Mouse (Mus musculus) midbrain, embryonic 12.5 days (tissue): ENCODE measurements around the gene Mid1. TPM values are rescaled to one million over a fixed set of nuclear protein-coding genes. Genes with fewer than 3 reads are reported as not detected.
"Not testable (repeated sequence)": the region's sequence is repeated elsewhere in the genome, so short reads cannot be mapped to it uniquely, and the experiment has no call there.

Experiments
- ATAC-seq: fragments of 200-750 bp; cut with Nextera tagmentation; 2 replicates; pipeline ENCODE4 v1.8.0; 2017; ENCODE audit warnings: low read depth, moderate TSS enrichment, moderate library complexity; ENCODE audit not compliant: low FRiP score
- H3K27ac ChIP-seq: fragments of 300-500 bp; sonication (generic); replicated peaks from 2 replicates; pipeline ENCODE4 v1.5.1; 2016; ENCODE audit warnings: mild to moderate bottlenecking
- H3K27me3 ChIP-seq: fragments of 300-500 bp; sonication (generic); 2 replicates; pipeline ENCODE4 v1.6.1; 2016; ENCODE audit warnings: mild to moderate bottlenecking
- H3K36me3 ChIP-seq: fragments of 300-500 bp; sonication (generic); 2 replicates; pipeline ENCODE4 v1.6.1; 2016
- H3K4me1 ChIP-seq: fragments of 300-500 bp; sonication (generic); 2 replicates; pipeline ENCODE4 v1.6.1; 2016
- H3K4me2 ChIP-seq: fragments of 300-500 bp; sonication (generic); replicated peaks from 2 replicates; pipeline ENCODE4 v1.6.1; 2016; ENCODE audit warnings: mild to moderate bottlenecking, moderate library complexity
- H3K4me3 ChIP-seq: fragments of 300-500 bp; sonication (generic); 2 replicates; pipeline ENCODE4 v1.5.1; 2016; ENCODE audit warnings: mild to moderate bottlenecking
- H3K9ac ChIP-seq: fragments of 300-500 bp; sonication (generic); replicated peaks from 2 replicates; pipeline ENCODE4 v1.6.1; 2016; ENCODE audit warnings: mild to moderate bottlenecking, moderate library complexity
- H3K9me3 ChIP-seq: fragments of 300-500 bp; sonication (generic); 2 replicates; pipeline ENCODE4 v1.6.1; 2016; ENCODE audit warnings: mild to moderate bottlenecking
- WGBS: fragments of 180-500 bp; shearing (Covaris S2); methylation state at CpG from one replicate; pipeline ENCODE4 v1.1.7; 2016; 5-methylcytosine and 5-hydroxymethylcytosine counted together
- polyA plus RNA-seq: library from polyadenylated mRNA; unstranded; fragments of >200 nt; fragmentation: Nextera tagmentation; extraction: Ambion mirVana; gene quantifications from 2 replicates; pipeline ENCODE4 v1.2.1, GENCODE M21; 2016

Mid1 gene
- polyA plus RNA-seq, 1 experiment from 2014 or later = 20.2 TPM

GRCm38 (mm10) chrX:169933228-169933627, 248.2 kb downstream of the Mid1 start:
- Histone ChIP-seq H3K4me3 (no peak overlapping the region), H3K9ac (no peak overlapping the region), H3K4me1 (peaks cover 23% of the 10 kb centered on the region), H3K27ac (no peak overlapping the region), H3K9me3 (no peaks in the 10 kb centered on the region), H3K36me3 (no peaks in the 10 kb centered on the region), H3K27me3 (peaks cover 10% of the 10 kb centered on the region), H3K4me2 (no peak overlapping the region)
- 81% methylated on average over 3 of the region's 3 CpGs for WGBS
- no peak for ATAC-seq

GRCm38 (mm10) chrX:169937119-169937719, 252.2 kb downstream of the Mid1 start:
- Histone ChIP-seq H3K9me3 (no peaks in the 10 kb centered on the region), H3K27me3 (peaks cover 3% of the 10 kb centered on the region; the same call in 1 of the 2 replicates), H3K4me1 (peaks cover 16% of the 10 kb centered on the region), H3K36me3 (no peaks in the 10 kb centered on the region), H3K9ac (no peak overlapping the region), H3K4me2 (no peak overlapping the region), H3K4me3 (no peak overlapping the region), H3K27ac (0 out of 2 replicates have a peak overlapping the region, but pooled peaks have one; percentile 20)
- WGBS = 34% methylated on average over 5 of the region's 5 CpGs
- no peak for ATAC-seq

- ATAC-seq = no peak
- WGBS = 88% methylated on average over 4 of the region's 4 CpGs
- no peak overlapping the region for H3K4me2 ChIP-seq
- H3K4me1 ChIP-seq = peaks cover 13% of the 10 kb centered on the region
- no peaks in the 10 kb centered on the region for H3K9me3 ChIP-seq
- no peak overlapping the region for H3K4me3 ChIP-seq
- H3K36me3 ChIP-seq = no peaks in the 10 kb centered on the region
- no peak overlapping the region for H3K9ac ChIP-seq
- H3K27ac ChIP-seq = no peak overlapping the region
- peaks cover 3% of the 10 kb centered on the region; the same call in 1 of the 2 replicates for H3K27me3 ChIP-seq
Observed at GRCm38 (mm10) chrX:169940531-169940930, 255.5 kb downstream of the Mid1 start.

DNA sequence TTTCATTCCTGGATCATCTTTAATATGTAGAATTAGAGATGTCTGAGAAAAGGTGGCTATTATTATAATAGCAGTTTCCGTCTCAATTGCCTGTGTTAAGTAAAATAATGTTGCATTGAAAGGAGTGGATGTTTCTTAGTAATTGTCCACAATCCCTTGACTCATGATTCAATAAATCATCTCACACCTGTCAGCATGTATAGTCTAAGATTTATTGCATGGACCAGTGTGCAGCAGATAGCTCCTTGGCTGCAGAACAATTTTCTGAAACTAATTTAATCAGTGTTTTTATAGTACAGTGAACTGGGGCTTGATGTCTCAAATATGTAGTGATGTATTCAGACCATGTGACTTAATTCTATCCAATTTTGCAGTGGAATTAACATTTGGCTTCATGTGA, 265.6 kb downstream of the Mid1 start:
- Histone ChIP-seq H3K4me2 (no peak overlapping the region), H3K27me3 (no peaks in the 10 kb centered on the region; the same call in 1 of the 2 replicates), H3K9me3 (no peaks in the 10 kb centered on the region), H3K4me1 (peaks cover 6% of the 10 kb centered on the region; the same call in 1 of the 2 replicates), H3K4me3 (no peak overlapping the region), H3K27ac (no peak overlapping the region), H3K9ac (no peak overlapping the region), H3K36me3 (no peaks in the 10 kb centered on the region)
- ATAC-seq = no peak
- 77% methylated on average over 1 of the region's 1 CpGs for WGBS

DNA sequence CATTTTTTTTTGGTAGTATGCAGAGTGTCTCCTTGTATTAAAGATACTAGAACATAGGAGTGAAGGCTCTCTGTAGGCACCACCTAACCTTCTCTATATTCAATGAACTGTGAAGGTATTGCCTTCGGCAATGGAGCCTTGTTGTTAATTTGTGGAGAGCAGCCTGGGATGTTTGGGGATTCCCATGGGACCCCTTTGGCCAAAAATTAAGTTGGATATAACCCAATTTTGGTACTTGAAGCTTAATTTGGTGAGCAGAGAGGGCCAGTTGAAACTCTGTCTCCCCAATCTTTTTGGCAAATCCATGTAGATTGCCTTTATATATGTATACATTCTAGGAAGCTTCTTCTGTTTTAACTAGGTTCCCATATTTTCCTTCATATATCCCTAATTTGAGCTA, 284.3 kb downstream of the Mid1 start:
- Histone ChIP-seq H3K9ac (no peak overlapping the region), H3K4me1 (no peaks in the 10 kb centered on the region), H3K36me3 (peaks cover 20% of the 10 kb centered on the region; the same call in 1 of the 2 replicates), H3K4me3 (no peak overlapping the region), H3K9me3 (peaks cover 25% of the 10 kb centered on the region; the same call in 1 of the 2 replicates), H3K27ac (no peak overlapping the region), H3K27me3 (no peaks in the 10 kb centered on the region), H3K4me2 (no peak overlapping the region)
- WGBS = 80% methylated on average over 1 of the region's 1 CpGs
- ATAC-seq = no peak

GRCm38 (mm10) chrX:169969765-169970164, 284.8 kb downstream of the Mid1 start:
- peaks cover 24% of the 10 kb centered on the region; the same call in 1 of the 2 replicates for H3K36me3 ChIP-seq
- WGBS = 85% methylated on average over 3 of the region's 3 CpGs
- H3K27me3 ChIP-seq, H3K9ac ChIP-seq, H3K4me1 ChIP-seq, H3K27ac ChIP-seq, H3K4me3 ChIP-seq, H3K4me2 ChIP-seq: not testable (repeated sequence)
- H3K9me3 ChIP-seq = peaks cover 29% of the 10 kb centered on the region; the same call in 1 of the 2 replicates
- ATAC-seq = 0 out of 2 replicates have a peak, but pooled peaks have one; percentile 10

DNA sequence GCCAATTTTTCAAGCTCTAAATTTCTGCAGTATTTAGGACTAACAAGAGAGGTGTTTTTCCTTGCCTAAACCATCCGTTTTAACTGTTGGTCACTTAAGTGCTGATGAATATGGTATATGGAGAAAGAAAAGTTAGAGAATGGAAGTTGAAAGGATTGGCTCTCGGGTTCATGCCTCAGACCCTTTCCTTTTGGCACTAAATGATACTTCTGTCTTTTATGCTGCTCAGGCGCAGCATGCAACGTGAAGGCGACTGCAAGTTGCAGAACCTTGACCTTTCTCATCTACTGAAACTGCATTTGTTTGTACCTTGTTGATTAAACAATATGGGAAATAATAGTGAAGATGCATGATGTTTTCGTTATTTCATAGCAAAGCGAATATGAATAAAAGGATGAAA, 285.5 kb downstream of the Mid1 start:
- H3K9ac ChIP-seq, H3K4me3 ChIP-seq, H3K27me3 ChIP-seq, H3K27ac ChIP-seq, ATAC-seq, H3K4me1 ChIP-seq, H3K4me2 ChIP-seq: not testable (repeated sequence)
- Histone ChIP-seq H3K36me3 (peaks cover 28% of the 10 kb centered on the region; the same call in 1 of the 2 replicates), H3K9me3 (peaks cover 31% of the 10 kb centered on the region; the same call in 1 of the 2 replicates)
- WGBS = 89% methylated on average over 7 of the region's 7 CpGs

- H3K27me3 ChIP-seq, H3K9ac ChIP-seq, H3K4me1 ChIP-seq, H3K4me2 ChIP-seq, H3K27ac ChIP-seq, H3K4me3 ChIP-seq, ATAC-seq: not testable (repeated sequence)
- 90% methylated on average over 6 of the region's 6 CpGs for WGBS
- H3K36me3 ChIP-seq = peaks cover 33% of the 10 kb centered on the region; the same call in 1 of the 2 replicates
- peaks cover 36% of the 10 kb centered on the region; the same call in 1 of the 2 replicates for H3K9me3 ChIP-seq
Observed at GRCm38 (mm10) chrX:169971562-169971961, 286.6 kb downstream of the Mid1 start.

- not testable (repeated sequence) for H3K27me3 ChIP-seq, H3K9ac ChIP-seq, H3K4me2 ChIP-seq, H3K4me1 ChIP-seq, H3K4me3 ChIP-seq
- Histone ChIP-seq H3K36me3 (peaks cover 37% of the 10 kb centered on the region; the same call in 1 of the 2 replicates), H3K9me3 (peaks cover 36% of the 10 kb centered on the region; the same call in 1 of the 2 replicates), H3K27ac (0 out of 2 replicates have a peak overlapping the region, but pooled peaks have one; percentile 1)
- WGBS = 77% methylated on average over 2 of the region's 2 CpGs
- peak; percentile 28; the same call in 1 of the 2 replicates for ATAC-seq
Observed at GRCm38 (mm10) chrX:169972131-169972530, 287.1 kb downstream of the Mid1 start.

DNA sequence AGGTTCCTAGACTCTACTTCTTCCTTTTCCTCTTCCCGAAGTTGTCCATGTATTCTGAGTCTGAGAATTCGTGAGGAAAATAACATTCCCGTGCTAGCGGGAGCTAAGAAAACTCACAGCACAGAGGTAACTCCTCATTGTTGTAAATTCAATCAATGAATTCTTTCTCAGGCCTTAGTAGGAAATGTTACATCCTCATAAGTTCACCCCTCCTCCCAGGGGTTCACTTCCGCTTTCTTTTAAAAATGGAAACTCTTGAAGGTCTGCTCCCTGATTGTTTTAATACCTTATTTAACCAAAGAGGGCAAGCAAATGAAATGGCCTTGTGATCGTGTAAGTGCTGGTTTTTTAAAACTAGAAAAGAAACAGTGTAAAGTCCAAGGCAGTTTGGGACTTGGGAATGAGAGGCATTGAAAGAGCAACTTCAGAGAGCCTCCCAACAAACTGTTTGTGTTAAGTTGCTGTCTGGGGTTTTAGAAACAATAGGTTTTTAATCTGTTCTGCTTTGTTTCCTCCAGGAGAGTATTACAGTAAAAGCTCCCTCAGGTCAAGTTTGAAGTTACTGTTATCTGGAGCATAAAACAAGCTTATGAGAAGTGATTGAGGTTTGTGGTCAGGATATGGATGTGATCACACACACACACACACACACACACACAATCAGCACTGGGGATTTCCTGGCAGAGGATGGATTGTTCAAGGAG, 287.9 kb downstream of the Mid1 start:
- not testable (repeated sequence) for H3K4me2 ChIP-seq, H3K27ac ChIP-seq, ATAC-seq, H3K4me3 ChIP-seq, H3K9ac ChIP-seq, H3K4me1 ChIP-seq, H3K27me3 ChIP-seq
- WGBS = 75% methylated on average over 6 of the region's 6 CpGs
- peaks cover 39% of the 10 kb centered on the region; the same call in 1 of the 2 replicates for H3K9me3 ChIP-seq
- peaks cover 42% of the 10 kb centered on the region; the same call in 1 of the 2 replicates for H3K36me3 ChIP-seq

DNA sequence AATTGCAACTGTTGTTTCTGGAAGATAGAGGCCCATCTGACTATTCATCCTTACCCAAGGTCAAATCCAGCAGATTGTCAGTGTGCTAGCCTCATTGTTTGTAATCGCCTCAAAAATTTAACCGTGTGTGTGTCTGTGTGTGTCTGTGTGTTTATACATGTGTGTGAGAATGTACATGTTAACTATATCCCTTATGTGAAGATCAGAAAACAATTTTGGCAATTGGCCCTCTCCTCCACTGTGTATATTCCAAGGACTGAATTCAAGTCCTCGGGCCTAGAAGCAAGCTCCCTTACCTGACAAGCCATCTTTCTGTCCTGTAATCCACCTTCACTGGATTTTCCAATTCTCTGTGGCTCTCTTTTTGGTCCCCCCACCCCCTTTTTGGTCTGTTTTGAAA, 288.8 kb downstream of the Mid1 start:
- not testable (repeated sequence) for H3K9ac ChIP-seq, H3K27ac ChIP-seq, ATAC-seq, H3K4me1 ChIP-seq, H3K4me3 ChIP-seq, H3K27me3 ChIP-seq, H3K4me2 ChIP-seq
- Histone ChIP-seq H3K9me3 (peaks cover 45% of the 10 kb centered on the region; the same call in 1 of the 2 replicates), H3K36me3 (peaks cover 51% of the 10 kb centered on the region)
- WGBS = 62% methylated on average over 3 of the region's 3 CpGs

- not testable (repeated sequence) for H3K4me3 ChIP-seq, H3K4me2 ChIP-seq, H3K27me3 ChIP-seq, ATAC-seq, H3K27ac ChIP-seq, H3K9ac ChIP-seq, H3K4me1 ChIP-seq
- 66% methylated on average over 4 of the region's 4 CpGs for WGBS
- Histone ChIP-seq H3K9me3 (peaks cover 49% of the 10 kb centered on the region; the same call in 1 of the 2 replicates), H3K36me3 (peaks cover 54% of the 10 kb centered on the region)
Observed at GRCm38 (mm10) chrX:169974456-169974855, 289.5 kb downstream of the Mid1 start.
